Mouse (Mus musculus) left cerebral cortex, postnatal 14 days (tissue): Measurements from ENCODE around the gene Tpcn1. TPM values are rescaled to one million over a fixed set of nuclear protein-coding genes. Genes with fewer than 3 reads are reported as not detected.

Experiments used
- DNase-seq, 2 experiments: peaks; one replicate each; pipeline ENCODE4 v3.0.0; 2021 to 2022; ENCODE audit warnings: low spot score in 2 of 2, mixed read lengths in 1 of 2
- intact Hi-C: fragments of 180-260 bp; cut with DNase I; formaldehyde crosslinking; loops from one replicate; pipeline ENCODE4 v1.15.1; 2025
- long read RNA-seq, 2 experiments: library from polyadenylated mRNA; stranded (forward); transcript quantifications; one replicate each; pipeline ENCODE4 v2.0.0; 2021
- total RNA-seq, 2 experiments: library from RNA; stranded (reverse); gene quantifications; 2 replicates each; pipeline ENCODE4 v1.2.3; 2021

The Tpcn1 gene
- 10 to 100 TPM; 47.7 to 50.0 TPM for total RNA-seq
- long read RNA-seq, experiment 1, full-length matches to known transcripts: 2 of 5 reads
- long read RNA-seq, experiment 1, partial matches to known transcripts: 0 of 5 reads
- long read RNA-seq, experiment 1, other reads (novel, unspliced or antisense): 3 of 5 reads
- long read RNA-seq, experiment 2, partial matches to known transcripts: 0 of 13 reads
- long read RNA-seq, experiment 2, other reads (novel, unspliced or antisense): 9 of 13 reads

GRCm38 (mm10) chr5:120588569-120589094 is at the start of gene Tpcn1, which contains the start of gene Iqcd:
Tpcn1 (minus strand) TSS chr5:120588673.
Iqcd (plus strand) TSS chr5:120589016.
- intact Hi-C loops: loop anchor here (5.0 kb wide), 1 partner anchor 86 kb away; the partner anchor contains the start of gene Plbd2
- peak; percentile 99 to 100 for DNase-seq

DNA sequence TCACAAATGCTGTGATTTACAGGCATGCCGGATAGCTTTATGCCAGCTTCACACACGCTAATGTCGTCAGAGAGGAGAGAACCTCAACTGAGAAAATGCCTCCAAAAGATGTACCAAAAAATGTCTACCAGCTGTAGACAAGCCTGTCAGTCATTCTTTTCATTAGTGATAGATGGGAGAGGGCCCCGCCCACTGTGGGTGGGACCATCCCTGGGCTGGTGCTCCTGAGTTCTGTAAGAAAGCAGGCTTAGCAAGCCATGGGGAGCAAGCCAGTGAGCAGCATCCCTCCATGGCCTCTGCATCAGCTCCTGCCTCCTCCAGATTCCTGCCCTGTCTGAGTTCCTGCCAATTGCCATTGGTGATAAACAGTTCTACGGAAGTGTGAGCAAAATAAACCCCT is 47.2 kb upstream of the Tpcn1 start:
- intact Hi-C loops: no loop called here
- DNase-seq: no peak

DNA sequence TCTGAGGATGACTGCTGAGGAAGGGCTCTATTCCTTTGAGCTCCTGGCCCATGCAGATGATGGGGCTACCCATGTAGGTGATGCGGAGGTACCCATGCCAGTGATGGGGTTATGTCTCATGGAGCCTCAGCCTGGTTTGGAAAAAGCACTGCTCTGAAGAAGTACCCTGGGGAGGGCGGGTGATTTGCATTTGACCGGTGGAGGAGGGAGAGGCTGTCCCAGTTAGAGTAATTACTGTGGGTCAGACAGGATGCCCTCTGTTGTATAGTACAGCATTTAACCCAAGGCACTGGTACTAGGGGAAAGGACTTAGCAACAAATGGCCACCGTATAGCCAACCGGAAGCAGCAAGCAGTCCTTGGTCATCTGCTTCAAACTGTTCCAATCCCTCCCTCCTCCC is 46.4 kb upstream of the Tpcn1 start:
- intact Hi-C loops: no loop called here
- no peak for DNase-seq

DNA sequence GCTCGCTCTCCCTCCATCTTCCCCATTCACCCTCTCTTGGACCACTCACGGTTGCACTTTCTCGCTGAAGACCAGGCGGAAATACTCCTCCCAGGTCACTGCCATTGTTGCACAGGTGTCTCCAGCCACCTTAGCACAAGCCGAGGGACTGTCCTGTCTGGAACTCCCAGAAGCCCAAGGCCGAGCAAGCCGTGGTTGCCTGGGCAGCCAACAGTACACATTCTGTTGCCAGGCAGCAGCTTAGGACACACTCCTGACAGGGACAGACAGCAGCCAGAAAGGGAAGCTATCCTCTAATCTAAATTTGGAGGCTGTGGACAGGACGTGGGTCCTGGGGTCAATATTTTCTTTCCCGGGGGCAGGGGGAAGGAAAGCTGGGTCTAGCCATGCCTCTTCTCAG is 45.7 kb upstream of the Tpcn1 start, which contains the start of gene Cfap73:
Gene Cfap73, minus strand, starts transcription at position 105 of the 400 bp plus-strand sequence.
- no peak for DNase-seq
- intact Hi-C loops: no loop called here

DNA sequence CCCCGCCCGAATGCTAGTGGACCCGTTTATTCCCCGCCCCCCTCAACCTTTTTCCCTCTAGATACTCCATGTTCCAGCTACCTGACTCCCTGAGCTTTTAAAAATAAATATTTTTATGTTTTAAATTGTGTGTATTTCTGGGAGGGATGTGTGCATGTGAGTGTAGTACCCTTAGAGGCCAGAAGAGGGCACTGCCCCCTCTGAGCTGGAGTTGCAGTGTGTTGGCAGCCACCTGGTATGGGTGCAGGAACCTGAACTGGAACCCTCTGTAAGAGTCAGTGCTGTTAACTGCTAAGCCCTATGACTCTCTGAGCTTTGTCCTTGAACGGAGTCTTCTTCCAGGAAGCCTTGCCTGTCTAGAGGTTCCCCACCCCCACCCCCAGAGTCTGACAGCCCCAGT is 43.4 kb upstream of the Tpcn1 start:
- DNase-seq: no peak

GRCm38 (mm10) chr5:120631128-120631527 is 42.7 kb upstream of the Tpcn1 start:
- intact Hi-C loops: no loop called here
- DNase-seq: no peak

More for the DNA sequence above, 43.4 kb upstream of the Tpcn1 start:
- intact Hi-C loops: no loop called here

GRCm38 (mm10) chr5:120628624-120629023 is 40.2 kb upstream of the Tpcn1 start:
- intact Hi-C loops: no loop called here
- no peak for DNase-seq

DNA sequence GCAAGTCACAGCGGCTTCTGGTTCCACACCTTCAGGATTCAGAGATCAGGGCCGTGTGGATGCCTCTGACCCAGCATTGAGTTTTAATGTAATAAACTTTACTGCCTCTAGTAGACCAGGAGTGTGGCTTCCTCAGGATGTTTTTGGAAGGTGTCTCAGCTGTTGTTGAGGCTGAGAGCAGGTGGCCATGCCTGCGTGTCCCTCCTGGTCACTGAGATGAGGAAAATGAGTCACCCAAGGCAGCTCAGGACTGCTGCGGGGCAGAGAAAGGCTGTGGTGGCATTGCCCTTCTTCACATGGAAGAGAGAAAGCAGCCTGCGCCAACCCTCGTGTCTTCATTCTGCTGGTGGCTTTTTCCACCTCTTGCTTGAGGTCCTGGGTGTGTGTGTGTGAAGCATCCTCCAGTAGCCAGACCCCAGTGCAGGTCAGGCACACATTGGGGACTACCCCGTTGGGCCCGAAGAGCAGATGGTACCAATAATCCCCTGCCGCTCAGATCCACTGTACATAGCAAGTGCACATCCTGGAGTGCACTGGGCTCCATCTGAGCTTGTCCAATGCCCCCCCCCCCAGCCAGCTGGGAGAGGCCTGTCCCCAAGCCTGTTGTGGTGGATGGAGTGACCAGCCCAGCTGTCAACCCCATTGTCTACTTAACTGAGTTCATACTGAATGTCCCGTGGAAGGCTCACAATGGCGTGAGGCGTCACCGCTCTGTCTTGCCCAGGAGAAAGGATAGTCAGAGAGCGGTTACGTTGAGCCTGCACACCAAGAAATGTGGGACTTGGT is 39.2 kb upstream of the Tpcn1 start:
- no peak for DNase-seq
- intact Hi-C loops: no loop called here

DNA sequence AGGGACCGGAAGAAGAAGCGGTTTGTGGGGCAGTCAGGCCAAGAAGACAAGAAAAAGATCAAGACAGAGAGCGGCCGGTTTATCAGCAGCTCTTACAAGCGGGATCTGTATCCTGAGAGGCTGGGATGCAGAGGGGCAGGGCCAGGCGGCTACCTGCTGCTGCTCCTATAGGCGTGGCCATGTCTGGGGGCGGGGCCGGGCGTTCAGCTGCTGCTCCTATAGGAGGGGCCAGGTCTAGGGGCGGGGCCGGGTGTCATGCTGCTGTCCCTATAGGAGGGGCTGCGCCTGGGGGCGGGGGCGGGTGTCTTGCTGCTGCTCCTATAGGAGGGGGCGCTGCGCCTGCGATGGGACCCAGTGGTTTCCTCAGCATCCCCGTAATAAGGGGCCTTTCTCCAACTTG is 37.9 kb upstream of the Tpcn1 start:
- intact Hi-C loops: no loop called here
- DNase-seq: no peak

GRCm38 (mm10) chr5:120624427-120624826 is 36.0 kb upstream of the Tpcn1 start:
- intact Hi-C loops: no loop called here

DNA sequence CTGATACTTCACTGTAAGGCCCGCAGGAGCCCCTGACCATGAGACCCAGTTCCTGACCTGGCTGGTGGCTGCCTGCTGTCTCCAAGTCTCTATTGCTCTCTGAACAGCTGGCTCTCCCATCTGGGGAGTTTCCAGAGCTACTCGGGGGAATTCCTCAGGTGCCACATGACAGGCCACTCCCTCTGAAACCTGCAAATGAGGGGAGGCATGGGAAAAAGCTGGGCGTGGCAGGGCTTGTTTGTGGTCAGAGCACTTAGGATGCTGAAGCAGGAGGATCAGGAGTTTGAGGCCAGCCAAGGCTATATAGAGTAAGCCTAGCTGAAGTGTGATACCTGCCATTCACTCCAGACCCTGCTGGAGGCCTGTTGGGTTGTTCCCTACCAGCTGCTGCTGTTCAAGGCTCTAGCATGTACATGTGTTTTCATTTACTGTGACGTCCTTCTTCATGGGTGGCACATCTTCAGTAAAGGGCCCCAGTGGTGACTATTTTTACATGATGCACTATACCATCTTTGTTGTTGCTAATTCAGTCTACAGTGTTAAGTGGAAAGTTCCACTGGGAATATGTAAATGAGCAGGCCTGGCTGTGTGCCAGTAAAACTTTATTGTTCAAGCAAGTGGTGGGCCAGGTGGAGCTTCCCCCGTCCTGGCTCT is 33.9 kb upstream of the Tpcn1 start:
- intact Hi-C loops: no loop called here
- DNase-seq: peak in 1 of 2 experiments; percentile 49

More at GRCm38 (mm10) chr5:120624427-120624826, 36.0 kb upstream of the Tpcn1 start:
- no peak for DNase-seq

GRCm38 (mm10) chr5:120621846-120622197 is 33.3 kb upstream of the Tpcn1 start:
- DNase-seq: peak in 1 of 2 experiments; percentile 60
- intact Hi-C loops: loop anchor here (1.0 to 2.0 kb wide), 2 partner anchors 27 to 125 kb away; no protein-coding TSS in a partner anchor

DNA sequence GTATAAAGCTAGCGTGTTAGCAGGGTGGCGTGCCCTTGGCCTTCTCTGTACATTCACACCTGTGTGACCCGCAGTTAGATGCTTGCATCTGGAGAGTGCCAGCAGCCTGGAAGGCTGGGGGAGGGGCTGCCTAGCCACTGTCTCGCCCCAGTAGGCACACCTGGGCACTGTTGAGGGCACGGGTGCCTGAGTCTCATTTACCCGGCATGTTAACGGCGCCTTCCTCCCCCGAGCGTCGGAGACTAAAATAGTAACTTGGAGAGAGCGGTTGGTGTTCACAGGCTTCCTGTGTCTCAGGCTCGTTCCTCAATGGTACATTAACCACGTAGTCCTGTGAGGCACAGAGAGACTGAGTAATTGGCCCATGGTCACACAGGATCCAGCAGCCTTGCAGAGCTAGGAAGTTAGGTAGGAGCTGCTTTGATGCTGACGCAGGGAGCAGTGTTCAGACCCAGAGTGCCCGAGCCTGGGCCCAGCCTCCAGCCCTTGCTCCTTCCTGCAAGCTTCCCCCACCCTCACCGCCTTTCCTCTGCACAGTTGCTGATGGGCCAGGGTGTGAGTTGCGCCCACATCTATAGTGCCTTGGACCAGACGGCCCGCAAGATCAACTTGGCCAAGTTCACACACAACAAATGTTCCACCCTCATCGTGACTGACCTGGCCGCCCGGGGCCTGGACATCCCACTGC is 32.7 kb upstream of the Tpcn1 start:
- peak in 1 of 2 experiments; percentile 63 for DNase-seq
- intact Hi-C loops: loop anchor here (1.0 to 2.0 kb wide), 2 partner anchors 28 to 126 kb away; no protein-coding TSS in a partner anchor

DNA sequence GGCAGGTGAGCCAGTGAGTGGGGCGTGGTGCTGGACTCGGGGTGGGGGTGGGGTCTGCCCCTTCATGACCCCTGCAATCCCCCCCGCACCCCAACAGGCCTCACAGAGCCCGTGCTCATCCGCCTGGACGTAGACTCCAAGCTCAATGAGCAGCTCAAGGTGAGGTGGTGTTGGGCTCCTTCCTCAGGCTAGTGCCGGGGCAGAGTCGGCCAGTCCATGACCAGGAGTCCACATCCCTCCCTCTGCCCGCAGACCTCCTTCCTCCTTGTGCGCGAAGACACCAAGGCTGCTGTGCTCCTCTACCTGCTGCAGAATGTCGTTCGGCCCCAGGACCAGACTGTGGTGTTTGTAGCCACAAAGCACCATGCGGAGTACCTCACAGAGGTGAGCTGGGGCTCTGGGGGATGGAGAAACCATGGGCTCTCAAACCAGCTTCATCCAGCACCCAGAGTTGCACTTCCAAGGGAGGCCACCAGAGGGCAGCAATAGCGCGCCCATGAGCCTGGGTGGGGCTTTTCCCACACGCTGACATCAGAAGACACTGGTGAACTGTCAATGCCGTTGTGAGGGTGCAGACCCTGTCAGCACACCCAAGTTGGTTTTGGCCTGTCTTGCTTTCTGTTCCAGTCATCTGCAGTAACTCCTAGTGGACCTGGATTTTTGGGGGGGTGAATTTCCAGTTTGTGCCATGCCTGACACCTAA is 32.1 kb upstream of the Tpcn1 start:
- intact Hi-C loops: loop anchor here (1.0 to 2.0 kb wide), 2 partner anchors 29 to 126 kb away; no protein-coding TSS in a partner anchor
- DNase-seq: peak; percentile 88 to 90

GRCm38 (mm10) chr5:120619201-120619600 is 30.7 kb upstream of the Tpcn1 start:
- intact Hi-C loops: loop anchor here (1.0 kb wide), 1 partner anchor 54 kb away; no protein-coding TSS in a partner anchor
- DNase-seq: peak; percentile 49 to 75

GRCm38 (mm10) chr5:120618778-120619177 is 30.3 kb upstream of the Tpcn1 start:
- DNase-seq: no peak
- intact Hi-C loops: loop anchor here (1.0 kb wide), 1 partner anchor 55 kb away; no protein-coding TSS in a partner anchor

DNA sequence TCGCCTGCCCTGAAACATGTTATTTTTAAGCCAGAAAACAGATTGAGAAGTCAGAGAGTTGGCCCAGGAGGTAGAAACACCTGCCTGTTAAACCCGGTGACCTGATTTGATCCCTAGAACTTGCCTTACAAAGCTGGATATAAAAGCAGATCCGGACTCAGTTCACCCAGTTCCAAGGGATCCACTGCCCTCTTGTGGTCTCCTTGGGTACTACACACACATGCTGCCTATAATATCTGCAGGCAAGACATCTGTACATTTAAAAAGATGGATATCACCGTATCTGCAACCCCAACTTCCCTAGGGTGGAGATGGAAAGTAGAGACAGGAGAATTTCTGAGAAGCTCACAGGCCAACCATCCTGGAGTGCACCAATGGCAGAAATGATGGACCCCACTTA is 27.4 kb upstream of the Tpcn1 start:
- DNase-seq: peak in 1 of 2 experiments; percentile 75
- intact Hi-C loops: no loop called here

DNA sequence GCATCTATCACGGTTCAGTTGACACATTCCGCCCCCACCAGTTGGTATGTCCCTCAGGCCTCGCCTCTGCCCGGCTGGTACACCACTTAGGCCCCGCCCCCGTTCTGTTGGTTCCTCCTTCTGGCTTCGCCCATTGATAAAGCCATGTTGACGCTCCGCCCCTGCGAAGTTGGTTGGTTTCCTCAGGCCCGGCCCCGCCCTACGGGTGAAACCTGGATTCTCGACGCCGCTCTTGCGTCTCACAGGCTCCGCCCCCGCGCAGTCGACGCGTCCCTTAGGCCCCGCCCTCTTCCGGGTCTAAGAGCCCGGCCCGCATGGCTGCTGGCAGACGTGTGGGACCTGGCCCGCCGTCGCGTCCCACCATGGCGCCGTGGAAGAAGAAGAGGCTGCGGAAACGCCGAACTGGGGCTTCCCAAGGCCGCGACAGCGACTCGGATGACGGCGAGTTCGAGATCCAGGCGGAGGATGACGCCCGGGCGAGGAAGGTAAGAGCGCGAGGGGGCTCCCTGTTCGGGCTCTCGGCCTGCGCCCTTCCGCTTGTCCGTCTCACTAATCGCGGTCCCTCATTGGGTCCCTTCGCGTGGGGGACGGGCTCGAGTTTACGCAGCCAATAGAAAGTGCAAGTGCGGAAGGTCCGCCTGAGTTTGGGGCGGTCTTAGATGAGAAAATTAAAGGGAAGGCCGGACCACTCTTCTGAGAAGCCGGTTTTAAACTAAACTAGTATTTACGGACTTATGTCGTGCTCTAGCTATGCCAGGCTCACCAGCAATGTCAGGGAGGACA is 24.5 kb upstream of the Tpcn1 start:
- peak; percentile 100 for DNase-seq
- intact Hi-C loops: no loop called here
